Mouse (Mus musculus): ENCODE data around the gene Plcl2. TPM values are rescaled to one million over a fixed set of nuclear protein-coding genes. Genes with fewer than 3 reads are reported as not detected.
"Not testable (repeated sequence)": the region's sequence is repeated elsewhere in the genome, so short reads cannot be mapped to it uniquely, and the experiment has no call there.

The Plcl2 gene
- polyA plus RNA-seq, 1 experiment from 2014 or later, result 11.4 TPM

GRCm38 (mm10) chr17:50609908-50610307 is 100.7 kb downstream of the Plcl2 start:
- H3K4me1 ChIP-seq, result no peaks in the 10 kb centered on the region
- no peak overlapping the region for H3K4me2 ChIP-seq
- H3K9ac ChIP-seq, result no peak overlapping the region
- 88% methylated on average over 4 of the region's 4 CpGs for WGBS
- no peaks in the 10 kb centered on the region for H3K27me3 ChIP-seq (replicated peaks)
- no peak overlapping the region for H3K27ac ChIP-seq
- no peak for ATAC-seq (replicated peaks)
- H3K9me3 ChIP-seq, result no peaks in the 10 kb centered on the region
- H3K36me3 ChIP-seq (replicated peaks), result peaks cover 21% of the 10 kb centered on the region; the same call in 1 of the 2 replicates
- no peak overlapping the region for H3K4me3 ChIP-seq

- WGBS, result 90% methylated on average over 7 of the region's 7 CpGs
- Histone ChIP-seq H3K27ac (no peak overlapping the region), H3K4me1 (no peaks in the 10 kb centered on the region), H3K4me3 (no peak overlapping the region), H3K9me3 (no peaks in the 10 kb centered on the region), H3K27me3 (replicated peaks) (no peaks in the 10 kb centered on the region), H3K9ac (no peak overlapping the region), H3K4me2 (no peak overlapping the region), H3K36me3 (replicated peaks) (no peaks in the 10 kb centered on the region)
- no peak for ATAC-seq (replicated peaks)
These were observed 111.8 kb downstream of the Plcl2 start for GRCm38 (mm10) chr17:50620794-50621537.

GRCm38 (mm10) chr17:50621996-50622395 is 112.8 kb downstream of the Plcl2 start:
- no peaks in the 10 kb centered on the region for H3K9me3 ChIP-seq
- no peak overlapping the region for H3K9ac ChIP-seq
- no peak overlapping the region for H3K4me3 ChIP-seq
- H3K4me2 ChIP-seq, result no peak overlapping the region
- 76% methylated on average over 3 of the region's 3 CpGs for WGBS
- H3K4me1 ChIP-seq, result no peaks in the 10 kb centered on the region
- H3K27ac ChIP-seq, result no peak overlapping the region
- H3K27me3 ChIP-seq (replicated peaks), result no peaks in the 10 kb centered on the region
- H3K36me3 ChIP-seq (replicated peaks), result no peaks in the 10 kb centered on the region
- no peak for ATAC-seq (replicated peaks)

GRCm38 (mm10) chr17:50625584-50625983 is 116.4 kb downstream of the Plcl2 start:
- H3K36me3 ChIP-seq (replicated peaks), result no peaks in the 10 kb centered on the region
- H3K4me1 ChIP-seq, result no peaks in the 10 kb centered on the region
- no peak overlapping the region for H3K27ac ChIP-seq
- no peak for ATAC-seq (replicated peaks)
- WGBS, result 90% methylated on average over 4 of the region's 4 CpGs
- H3K4me2 ChIP-seq, result no peak overlapping the region
- H3K9me3 ChIP-seq, result no peaks in the 10 kb centered on the region
- no peaks in the 10 kb centered on the region for H3K27me3 ChIP-seq (replicated peaks)
- H3K9ac ChIP-seq, result no peak overlapping the region
- no peak overlapping the region for H3K4me3 ChIP-seq

- no peak overlapping the region for H3K27ac ChIP-seq
- no peak overlapping the region for H3K9ac ChIP-seq
- WGBS, result 94% methylated on average over 3 of the region's 3 CpGs
- ATAC-seq (replicated peaks), result peak; percentile 61; the same call in 1 of the 2 replicates
- H3K4me2 ChIP-seq, result no peak overlapping the region
- H3K36me3 ChIP-seq (replicated peaks), result no peaks in the 10 kb centered on the region
- H3K27me3 ChIP-seq (replicated peaks), result no peaks in the 10 kb centered on the region
- H3K4me1 ChIP-seq, result no peaks in the 10 kb centered on the region
- no peaks in the 10 kb centered on the region for H3K9me3 ChIP-seq
- no peak overlapping the region for H3K4me3 ChIP-seq
These were observed 118.5 kb downstream of the Plcl2 start for GRCm38 (mm10) chr17:50627658-50628057.

GRCm38 (mm10) chr17:50628716-50629115 is 119.5 kb downstream of the Plcl2 start:
- Histone ChIP-seq H3K36me3 (replicated peaks) (no peaks in the 10 kb centered on the region), H3K4me2 (no peak overlapping the region), H3K4me3 (no peak overlapping the region), H3K9me3 (no peaks in the 10 kb centered on the region), H3K9ac (no peak overlapping the region), H3K27ac (no peak overlapping the region), H3K4me1 (no peaks in the 10 kb centered on the region), H3K27me3 (replicated peaks) (no peaks in the 10 kb centered on the region)
- ATAC-seq (replicated peaks), result no peak

- H3K4me3 ChIP-seq, result not testable (repeated sequence)
These were observed 121.8 kb downstream of the Plcl2 start for GRCm38 (mm10) chr17:50630992-50631391.

GRCm38 (mm10) chr17:50634008-50634871 is 125.0 kb downstream of the Plcl2 start:
- Histone ChIP-seq H3K27me3 (replicated peaks) (no peaks in the 10 kb centered on the region), H3K4me3 (no peak overlapping the region), H3K9me3 (no peaks in the 10 kb centered on the region), H3K36me3 (replicated peaks) (no peaks in the 10 kb centered on the region), H3K9ac (no peak overlapping the region), H3K4me2 (no peak overlapping the region), H3K4me1 (no peaks in the 10 kb centered on the region), H3K27ac (no peak overlapping the region)
- WGBS, result 83% methylated on average over 7 of the region's 7 CpGs
- ATAC-seq (replicated peaks), result no peak

More at GRCm38 (mm10) chr17:50630992-50631391, 121.8 kb downstream of the Plcl2 start:
- H3K9me3 ChIP-seq; H3K36me3 ChIP-seq (replicated peaks); H3K27ac ChIP-seq; H3K4me2 ChIP-seq; ATAC-seq (replicated peaks); H3K27me3 ChIP-seq (replicated peaks); H3K9ac ChIP-seq; H3K4me1 ChIP-seq: not testable (repeated sequence)

- H3K27me3 ChIP-seq (replicated peaks), result no peaks in the 10 kb centered on the region
- no peaks in the 10 kb centered on the region for H3K4me1 ChIP-seq
- H3K27ac ChIP-seq, result no peak overlapping the region
- WGBS, result 64% methylated on average over 8 of the region's 8 CpGs
- H3K9ac ChIP-seq, result no peak overlapping the region
- no peak overlapping the region for H3K4me3 ChIP-seq
- ATAC-seq (replicated peaks), result no peak
- no peaks in the 10 kb centered on the region for H3K9me3 ChIP-seq
- no peak overlapping the region for H3K4me2 ChIP-seq
- H3K36me3 ChIP-seq (replicated peaks), result 0 out of 2 replicates have a peak, but pooled peaks cover 3% of the 10 kb centered on the region
These were observed 126.9 kb downstream of the Plcl2 start for GRCm38 (mm10) chr17:50635961-50636585.

GRCm38 (mm10) chr17:50638791-50639190 is 129.6 kb downstream of the Plcl2 start:
- H3K4me2 ChIP-seq, result no peak overlapping the region

GRCm38 (mm10) chr17:50641076-50641610 is 131.9 kb downstream of the Plcl2 start:
- Histone ChIP-seq H3K36me3 (replicated peaks) (0 out of 2 replicates have a peak, but pooled peaks cover 3% of the 10 kb centered on the region), H3K4me3 (no peak overlapping the region), H3K27me3 (replicated peaks) (no peaks in the 10 kb centered on the region), H3K9me3 (no peaks in the 10 kb centered on the region), H3K9ac (no peak overlapping the region), H3K27ac (no peak overlapping the region), H3K4me1 (peaks cover 11% of the 10 kb centered on the region), H3K4me2 (no peak overlapping the region)
- no peak for ATAC-seq (replicated peaks)
- 94% methylated on average over 2 of the region's 2 CpGs for WGBS

More at GRCm38 (mm10) chr17:50638791-50639190, 129.6 kb downstream of the Plcl2 start:
- H3K36me3 ChIP-seq (replicated peaks), result 0 out of 2 replicates have a peak, but pooled peaks cover 3% of the 10 kb centered on the region
- H3K9me3 ChIP-seq, result no peaks in the 10 kb centered on the region
- no peak overlapping the region for H3K9ac ChIP-seq
- H3K4me3 ChIP-seq, result no peak overlapping the region
- H3K27me3 ChIP-seq (replicated peaks), result no peaks in the 10 kb centered on the region
- H3K27ac ChIP-seq, result no peak overlapping the region
- WGBS, result 87% methylated on average over 3 of the region's 3 CpGs
- peaks cover 6% of the 10 kb centered on the region for H3K4me1 ChIP-seq
- no peak for ATAC-seq (replicated peaks)

- Histone ChIP-seq H3K4me2 (no peak overlapping the region), H3K4me1 (peaks cover 11% of the 10 kb centered on the region), H3K27ac (no peak overlapping the region), H3K9me3 (no peaks in the 10 kb centered on the region), H3K4me3 (no peak overlapping the region), H3K9ac (no peak overlapping the region), H3K27me3 (replicated peaks) (no peaks in the 10 kb centered on the region), H3K36me3 (replicated peaks) (0 out of 2 replicates have a peak, but pooled peaks cover 3% of the 10 kb centered on the region)
- WGBS, result 90% methylated on average over 1 of the region's 1 CpGs
- no peak for ATAC-seq (replicated peaks)
These were observed 132.7 kb downstream of the Plcl2 start for GRCm38 (mm10) chr17:50641879-50642278.

All from midbrain, embryonic 15.5 days (tissue).